In the genomic region with DNA sequence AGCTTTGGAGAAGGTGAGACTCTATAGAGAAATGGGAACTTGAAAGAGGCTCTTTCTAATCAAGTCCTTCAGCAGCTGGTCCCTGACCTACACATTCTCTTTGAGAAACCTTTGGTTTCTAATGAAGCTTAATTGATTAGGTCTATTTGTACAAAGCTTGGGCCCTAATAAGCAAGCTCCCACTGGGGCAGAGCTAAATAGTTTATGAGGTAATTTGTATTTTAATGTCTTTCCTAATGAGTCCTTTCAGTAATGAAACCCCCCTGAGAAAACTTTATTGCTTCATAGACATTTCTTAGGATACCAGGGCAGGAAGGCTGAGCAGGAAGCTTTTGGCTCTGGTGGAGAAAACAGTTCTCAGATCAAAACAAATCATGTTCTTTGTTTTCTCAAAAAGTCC, we compare ENCODE assay signal across 18 mouse cellular contexts.
"Had no signal": no experiment of that assay in that cellular context is flagged by ENCODE, and none has a peak within 500 bp of the region (broad histone marks: within the 10 kb centered on the region; RNA-seq: fewer than 3 reads in every experiment).

No protein-coding gene starts in this region.

- H3K9me3 ChIP-seq: midbrain, embryonic 10.5 days; midbrain, embryonic 12.5 days; neural tube, embryonic 13.5 days; neural tube, embryonic 15.5 days had no signal

- DNase-seq: lung, embryonic 14.5 days; lung, postnatal 10 days; lung, postnatal 4 days; midbrain, embryonic 14.5 days; retina, postnatal 1 day; right cerebral cortex, adult 18-20 months; right cerebral cortex, postnatal 25 days; right cerebral cortex, postnatal 4 days; spleen, adult 18-20 months; thymus, adult 18-20 months; thymus, postnatal 14 days; thymus, postnatal 36 days had no signal

- H3K4me3 ChIP-seq: midbrain, embryonic 10.5 days; midbrain, embryonic 12.5 days; myocyte; neural tube, embryonic 13.5 days; neural tube, embryonic 15.5 days had no signal

- H3K27ac ChIP-seq: midbrain, embryonic 10.5 days; midbrain, embryonic 12.5 days; neural tube, embryonic 15.5 days had no signal

- H3K4me2 ChIP-seq: lung, embryonic 14.5 days; midbrain, embryonic 12.5 days; neural tube, embryonic 13.5 days; neural tube, embryonic 15.5 days had no signal

- ATAC-seq: midbrain, embryonic 16.5 days had no signal

- H3K36me3 ChIP-seq: midbrain, embryonic 10.5 days; midbrain, embryonic 12.5 days; neural tube, embryonic 13.5 days; neural tube, embryonic 15.5 days had no signal

- H3K9ac ChIP-seq: lung, embryonic 14.5 days; midbrain, embryonic 12.5 days; neural tube, embryonic 13.5 days; neural tube, embryonic 15.5 days had no signal
